Mouse (Mus musculus) midbrain, embryonic 11.5 days (tissue): ENCODE measurements at regions not wholly inside any gene's neighbourhood (a gene's known extent, or its start where the extent isn't known, plus 50 kb on each side); places are given as distances from the start of the nearest gene placed in this dataset.

Experiments used
- ATAC-seq: fragments of 200-750 bp; cut with Nextera tagmentation; 2 replicates; pipeline ENCODE4 v1.8.0; 2017; ENCODE audit warnings: moderate TSS enrichment, moderate library complexity; ENCODE audit not compliant: low FRiP score
- DNase-seq: peaks from one replicate; pipeline ENCODE4 v3.0.0; 2015; ENCODE audit warnings: low spot score; ENCODE audit errors: missing footprints
- H3K27ac ChIP-seq: fragments of 300-500 bp; sonication (generic); 2 replicates; pipeline ENCODE4 v1.5.1; 2014; ENCODE audit warnings: low read depth, low read length
- H3K27me3 ChIP-seq: fragments of 300-500 bp; sonication (generic); 2 replicates; pipeline ENCODE4 v1.6.1; 2014; ENCODE audit warnings: mild to moderate bottlenecking, low read length, moderate library complexity, mixed read lengths; ENCODE audit not compliant: control insufficient read depth, insufficient read depth
- H3K36me3 ChIP-seq: fragments of 300-500 bp; sonication (generic); 2 replicates; pipeline ENCODE4 v1.6.1; 2014; ENCODE audit warnings: mild to moderate bottlenecking, low read length, moderate library complexity, mixed read lengths; ENCODE audit not compliant: control insufficient read depth, insufficient read depth
- H3K4me1 ChIP-seq: fragments of 300-500 bp; sonication (generic); 2 replicates; pipeline ENCODE4 v1.6.1; 2014; ENCODE audit warnings: low read length; ENCODE audit not compliant: control insufficient read depth, insufficient read depth
- H3K4me2 ChIP-seq: fragments of 300-500 bp; sonication (generic); 2 replicates; pipeline ENCODE4 v1.6.1; 2014; ENCODE audit warnings: mild to moderate bottlenecking, moderate library complexity
- H3K4me3 ChIP-seq: fragments of 300-500 bp; sonication (generic); 2 replicates; pipeline ENCODE4 v1.5.1; 2014; ENCODE audit warnings: low read depth, low read length
- H3K9ac ChIP-seq: fragments of 300-500 bp; sonication (generic); 2 replicates; pipeline ENCODE4 v1.6.1; 2014; ENCODE audit warnings: low read length
- H3K9me3 ChIP-seq: fragments of 300-500 bp; sonication (generic); 2 replicates; pipeline ENCODE4 v1.6.1; 2016; ENCODE audit warnings: low read length; ENCODE audit not compliant: control insufficient read depth
- WGBS: fragments of 180-500 bp; shearing (Covaris S2); extraction: QIAGEN DNeasy Blood & Tissue Kit; methylation state at CpG from one replicate; pipeline ENCODE4 v1.1.7; 2014; 5-methylcytosine and 5-hydroxymethylcytosine counted together

DNA sequence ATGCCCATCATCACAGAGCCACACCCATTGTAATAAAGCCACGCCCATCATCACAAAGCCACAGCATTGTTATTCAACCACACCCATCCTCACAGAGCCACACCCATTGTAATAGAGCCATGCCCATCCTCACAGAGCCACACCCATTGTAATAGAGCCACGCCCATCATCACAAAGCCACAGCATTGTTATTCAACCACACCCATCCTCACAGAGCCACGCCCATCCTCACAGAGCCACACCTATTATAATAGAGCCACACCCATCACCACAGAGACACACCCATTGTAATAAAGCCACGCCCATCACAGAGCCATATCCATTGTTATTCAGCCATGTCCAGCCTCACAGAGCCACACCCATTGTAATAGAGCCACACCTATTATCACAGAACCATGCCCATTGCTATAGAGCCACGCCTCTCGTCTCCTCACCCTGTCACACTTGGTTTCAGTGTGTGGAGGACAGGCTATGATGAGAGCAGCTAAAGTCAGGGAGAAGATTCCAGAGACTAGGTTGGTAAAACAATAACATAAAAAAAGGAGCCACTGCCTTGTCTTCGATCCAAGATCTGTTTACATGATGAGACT is 85.6 kb downstream of the Gxylt1 start:
- Histone ChIP-seq H3K9me3 (no peaks in the 10 kb centered on the region), H3K4me2 (no peak overlapping the region), H3K27ac (no peak overlapping the region), H3K4me1 (no peaks in the 10 kb centered on the region), H3K9ac (no peak overlapping the region), H3K4me3 (no peak overlapping the region), H3K36me3 (no peaks in the 10 kb centered on the region), H3K27me3 (no peaks in the 10 kb centered on the region)
- DNase-seq (no peak), ATAC-seq (no peak)
- 90% methylated on average over 7 of the region's 7 CpGs for WGBS

DNA sequence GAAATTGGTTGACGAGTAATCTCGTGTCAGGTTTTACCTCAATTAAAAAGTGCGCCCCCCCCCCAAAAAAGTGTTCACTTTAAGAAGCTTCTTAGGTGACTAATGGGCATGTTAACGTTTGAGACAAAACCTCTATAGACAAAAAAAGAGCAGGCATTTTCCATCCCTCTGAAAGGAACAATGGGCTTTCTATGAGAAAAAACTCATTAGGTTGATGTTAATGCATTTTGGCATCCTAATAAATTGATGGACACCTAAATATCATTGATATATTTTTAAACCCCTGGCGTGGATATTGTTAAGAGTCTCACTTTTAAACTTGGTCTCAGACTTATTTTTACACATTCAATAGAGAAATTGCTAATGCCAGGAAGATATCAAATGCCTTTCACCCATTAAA is 98.8 kb downstream of the Gxylt1 start:
- H3K9me3 ChIP-seq: no peaks in the 10 kb centered on the region
- no peak overlapping the region for H3K4me3 ChIP-seq
- ATAC-seq (no peak), DNase-seq (no peak)
- H3K4me1 ChIP-seq: no peaks in the 10 kb centered on the region
- H3K9ac ChIP-seq: no peak overlapping the region
- H3K27me3 ChIP-seq: no peaks in the 10 kb centered on the region
- 82% methylated on average over 5 of the region's 5 CpGs for WGBS
- H3K27ac ChIP-seq: no peak overlapping the region
- H3K4me2 ChIP-seq: no peak overlapping the region
- H3K36me3 ChIP-seq: no peaks in the 10 kb centered on the region

DNA sequence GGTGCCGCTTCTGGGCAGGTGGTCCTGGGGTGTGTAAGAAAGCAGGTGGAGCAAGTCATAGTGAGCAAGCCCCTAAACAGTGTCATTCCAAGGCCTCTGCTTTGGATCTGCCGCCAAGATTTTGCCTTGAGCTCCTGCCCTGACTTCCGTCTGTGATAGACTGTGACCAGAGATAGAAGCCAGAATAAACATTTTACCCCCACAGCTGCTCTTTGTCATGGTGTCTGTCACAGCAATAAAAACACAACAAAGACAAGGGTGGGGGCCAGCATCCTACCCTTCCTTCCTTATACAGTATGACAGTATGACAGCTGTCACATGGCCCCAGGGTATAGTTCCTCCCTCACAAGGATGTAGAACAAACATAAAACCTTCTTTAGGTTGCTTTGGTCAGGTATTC is 106.2 kb downstream of the Gxylt1 start:
- H3K9me3 ChIP-seq: no peaks in the 10 kb centered on the region
- ATAC-seq: no peak
- 92% methylated on average over 3 of the region's 3 CpGs for WGBS
- no peak overlapping the region for H3K4me2 ChIP-seq
- no peak overlapping the region for H3K27ac ChIP-seq
- no peak for DNase-seq
- no peak overlapping the region for H3K4me3 ChIP-seq
- no peaks in the 10 kb centered on the region for H3K27me3 ChIP-seq
- H3K4me1 ChIP-seq: no peaks in the 10 kb centered on the region
- no peaks in the 10 kb centered on the region for H3K36me3 ChIP-seq
- no peak overlapping the region for H3K9ac ChIP-seq

DNA sequence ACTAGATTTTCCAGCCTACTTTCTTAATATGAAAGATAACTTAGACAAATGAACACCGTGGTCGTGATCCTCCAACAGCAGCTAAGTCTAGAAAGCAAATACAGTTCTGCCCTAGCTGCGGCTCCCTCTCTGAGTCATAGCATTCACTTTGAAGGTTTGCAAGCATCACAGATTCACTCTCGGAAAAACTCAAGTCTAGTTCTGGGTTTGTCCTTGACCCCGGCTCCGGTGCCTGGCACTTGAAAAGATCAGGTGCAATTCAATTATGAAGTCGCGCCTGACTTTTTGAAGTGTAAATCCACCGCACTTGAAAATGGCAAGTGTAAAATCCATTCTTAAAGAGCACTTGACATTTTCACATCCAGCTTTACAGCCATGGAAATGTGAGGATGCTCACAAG is 107.5 kb downstream of the Gxylt1 start:
- WGBS: 89% methylated on average over 9 of the region's 9 CpGs
- DNase-seq: no peak

GRCm38 (mm10) chr15:93161924-93162910 is 112.8 kb downstream of the Gxylt1 start:
- Histone ChIP-seq H3K4me1 (peaks cover 10% of the 10 kb centered on the region), H3K4me2 (peak overlapping the region; percentile 5; the same call in 1 of the 2 replicates), H3K4me3 (no peak overlapping the region), H3K27ac (peak overlapping the region; percentile 32; the same call in 1 of the 2 replicates), H3K9me3 (no peaks in the 10 kb centered on the region), H3K9ac (no peak overlapping the region), H3K27me3 (peaks cover 2% of the 10 kb centered on the region; the same call in 1 of the 2 replicates), H3K36me3 (no peaks in the 10 kb centered on the region)
- DNase-seq (peak; percentile 94), ATAC-seq (peak; percentile 84)
- WGBS: 45% methylated on average over 25 of the region's 25 CpGs

More for the DNA sequence above, 107.5 kb downstream of the Gxylt1 start:
- Histone ChIP-seq H3K4me3 (no peak overlapping the region), H3K9me3 (no peaks in the 10 kb centered on the region), H3K27me3 (peaks cover 2% of the 10 kb centered on the region; the same call in 1 of the 2 replicates), H3K4me1 (peaks cover 2% of the 10 kb centered on the region), H3K4me2 (no peak overlapping the region), H3K27ac (no peak overlapping the region), H3K36me3 (no peaks in the 10 kb centered on the region), H3K9ac (no peak overlapping the region)
- no peak for ATAC-seq

DNA sequence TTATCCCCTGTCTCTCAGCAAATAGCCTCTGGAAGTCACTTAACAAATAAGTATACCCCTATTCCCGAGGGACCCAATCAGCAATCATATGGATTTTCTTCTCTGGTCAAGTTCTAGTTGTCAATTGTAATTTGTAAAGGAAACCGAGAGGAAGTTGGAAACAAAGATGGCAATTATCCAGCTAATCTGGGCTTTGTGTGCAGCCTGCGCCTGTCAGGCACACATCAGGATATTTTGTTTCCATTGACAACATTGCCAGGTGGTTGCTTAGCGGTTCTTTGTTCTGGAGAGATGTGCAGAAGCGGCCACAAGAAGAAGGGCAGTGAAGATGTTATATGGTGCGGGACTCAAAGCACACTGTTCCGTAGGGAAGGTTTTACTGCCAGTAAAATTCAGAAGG is 113.7 kb downstream of the Gxylt1 start:
- H3K9ac ChIP-seq: no peak overlapping the region
- peak; percentile 87 for DNase-seq

DNA sequence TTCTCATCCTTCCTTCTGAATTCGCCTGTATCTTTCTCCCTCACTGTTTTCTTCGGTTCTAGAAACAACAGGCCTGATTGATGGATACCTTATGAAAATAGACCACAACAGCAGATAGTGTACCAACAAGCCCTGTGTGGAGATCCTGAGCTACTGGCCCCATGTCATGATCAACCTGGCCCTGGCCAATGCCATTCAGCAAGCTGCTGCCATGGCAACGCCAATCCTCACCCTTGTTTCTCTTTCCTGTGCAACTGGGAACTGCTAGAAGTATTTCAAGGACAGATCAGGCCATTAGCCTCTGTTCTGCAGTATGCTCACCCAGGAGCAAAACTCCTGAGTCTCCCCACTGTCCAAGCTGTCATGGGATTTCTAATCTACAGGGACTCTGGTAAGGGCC is 119.2 kb downstream of the Gxylt1 start:
- WGBS: 80% methylated on average over 3 of the region's 3 CpGs
- H3K4me1 ChIP-seq: no peaks in the 10 kb centered on the region
- no peak overlapping the region for H3K9ac ChIP-seq
- DNase-seq (no peak), ATAC-seq (no peak)
- H3K27me3 ChIP-seq: no peaks in the 10 kb centered on the region; the same call in 1 of the 2 replicates
- H3K27ac ChIP-seq: no peak overlapping the region
- H3K4me3 ChIP-seq: no peak overlapping the region
- no peak overlapping the region for H3K4me2 ChIP-seq
- H3K9me3 ChIP-seq: no peaks in the 10 kb centered on the region
- H3K36me3 ChIP-seq: no peaks in the 10 kb centered on the region

More for the DNA sequence above, 113.7 kb downstream of the Gxylt1 start:
- H3K4me2 ChIP-seq: no peak overlapping the region
- no peaks in the 10 kb centered on the region for H3K36me3 ChIP-seq
- H3K4me3 ChIP-seq: no peak overlapping the region
- peak; percentile 65 for ATAC-seq
- peak overlapping the region; percentile 32; the same call in 1 of the 2 replicates for H3K27ac ChIP-seq
- WGBS: 50% methylated on average over 7 of the region's 7 CpGs
- H3K4me1 ChIP-seq: peaks cover 10% of the 10 kb centered on the region
- no peaks in the 10 kb centered on the region for H3K9me3 ChIP-seq
- peaks cover 2% of the 10 kb centered on the region; the same call in 1 of the 2 replicates for H3K27me3 ChIP-seq

DNA sequence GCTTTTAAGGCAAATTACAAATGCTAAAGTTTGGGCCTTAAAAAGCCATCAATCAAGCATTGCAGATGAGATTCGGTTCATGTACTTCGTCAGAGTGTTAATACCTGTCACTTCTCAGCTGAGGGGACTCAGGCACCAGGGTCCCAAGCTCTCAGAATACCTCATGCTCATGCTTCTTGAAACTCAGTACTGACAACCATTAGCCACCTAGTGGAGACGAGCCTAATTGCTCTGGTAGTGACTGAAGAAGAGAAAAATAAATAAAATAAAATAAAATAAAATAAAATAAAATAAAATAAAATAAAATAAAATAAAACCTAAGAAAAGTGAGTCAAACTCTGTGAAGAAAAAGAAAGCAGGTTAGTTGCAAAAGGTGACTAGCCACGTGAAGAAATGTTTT is 121.0 kb downstream of the Gxylt1 start:
- H3K36me3 ChIP-seq: no peaks in the 10 kb centered on the region
- WGBS: 62% methylated on average over 4 of the region's 4 CpGs
- DNase-seq (no peak), ATAC-seq (no peak)
- H3K27ac ChIP-seq: no peak overlapping the region
- no peaks in the 10 kb centered on the region for H3K9me3 ChIP-seq
- H3K4me1 ChIP-seq: no peaks in the 10 kb centered on the region
- H3K4me2 ChIP-seq: no peak overlapping the region
- H3K4me3 ChIP-seq: no peak overlapping the region
- H3K9ac ChIP-seq: no peak overlapping the region
- H3K27me3 ChIP-seq: no peaks in the 10 kb centered on the region; the same call in 1 of the 2 replicates

DNA sequence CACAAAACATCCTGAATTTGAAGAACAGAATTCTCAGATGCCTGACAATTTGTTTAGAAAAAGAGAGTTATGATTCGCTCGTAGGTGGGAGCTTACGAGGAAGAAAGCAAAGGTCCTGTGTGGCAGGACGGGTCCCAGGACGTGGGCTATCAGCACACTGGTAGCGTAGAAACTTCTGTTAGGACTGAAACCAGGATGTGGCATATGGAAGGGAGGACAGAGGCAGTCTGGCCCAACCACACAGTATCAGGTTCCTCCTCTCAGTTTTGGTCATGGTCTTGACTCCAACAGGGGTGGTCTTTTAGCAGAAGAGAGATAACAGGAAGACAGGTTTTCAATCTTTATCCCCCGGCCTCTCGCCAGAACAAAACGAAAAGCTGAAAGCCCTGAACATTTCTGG is 130.1 kb downstream of the Gxylt1 start:
- Histone ChIP-seq H3K27ac (no peak overlapping the region), H3K4me3 (no peak overlapping the region), H3K27me3 (no peaks in the 10 kb centered on the region), H3K36me3 (no peaks in the 10 kb centered on the region), H3K9ac (no peak overlapping the region), H3K4me2 (no peak overlapping the region), H3K9me3 (no peaks in the 10 kb centered on the region), H3K4me1 (peaks cover 2% of the 10 kb centered on the region)
- no peak for ATAC-seq
- 91% methylated on average over 9 of the region's 9 CpGs for WGBS
- DNase-seq: no peak
